Mouse (Mus musculus) ES-E14 (cell line): ENCODE results near the gene Ezr.

Source experiments
- CHD2 ChIP-seq: IDR thresholded peaks from 2 replicates; pipeline ENCODE4 v1.6.1; 2014; ENCODE audit warnings: mild to moderate bottlenecking, low read depth, low read length, inconsistent platforms
- HCFC1 ChIP-seq: IDR thresholded peaks from 2 replicates; pipeline ENCODE4 v1.6.1; 2012; ENCODE audit warnings: low read length, inconsistent platforms, borderline replicate concordance; ENCODE audit not compliant: insufficient read depth
- ZC3H11A ChIP-seq: IDR thresholded peaks from 2 replicates; pipeline ENCODE4 v1.6.1; 2012; ENCODE audit warnings: low read depth, mild to moderate bottlenecking, inconsistent platforms, low read length, borderline replicate concordance

GRCm38 (mm10) chr17:6744871-6745270, 37.7 kb downstream of the Ezr start:
- no peak for TF ChIP-seq HCFC1
- no peak for TF ChIP-seq CHD2
- no peak for TF ChIP-seq ZC3H11A
